Mouse (Mus musculus): ENCODE results near the gene Coro2b. TPM values are rescaled to one million over a fixed set of nuclear protein-coding genes. Genes with fewer than 3 reads are reported as not detected.

Gene Coro2b
- polyA plus RNA-seq, 1 experiment from 2014 or later: 3.7 TPM

DNA sequence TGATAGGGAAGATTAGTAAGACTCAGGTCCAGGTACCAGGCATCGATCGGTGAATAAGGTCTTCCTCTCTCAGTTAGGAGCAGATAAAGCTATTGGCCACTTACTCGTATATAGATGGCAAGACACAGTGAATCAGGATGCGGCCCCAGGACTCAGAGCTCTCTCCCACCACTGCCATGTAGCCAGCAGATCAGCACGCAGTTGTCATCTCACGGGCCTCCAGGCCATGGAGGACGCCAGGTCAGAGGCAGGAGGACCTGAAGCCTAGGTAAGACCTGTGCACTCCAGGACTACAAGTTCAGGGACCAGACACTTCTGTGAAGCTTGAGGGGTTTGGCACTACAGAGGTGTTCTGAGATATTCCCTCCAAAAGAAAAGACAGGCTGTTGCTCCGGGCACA, 21.2 kb upstream of the Coro2b start:
- Histone ChIP-seq H3K27me3 (ENCODE audit: control insufficient read depth, insufficient read depth, low read length) (no peaks in the 10 kb centered on the region), H3K4me2 (no peak overlapping the region), H3K4me3 (ENCODE audit: low read depth, low read length) (no peak overlapping the region), H3K4me1 (ENCODE audit: control insufficient read depth, insufficient read depth, low read length) (peaks cover 7% of the 10 kb centered on the region), H3K36me3 (ENCODE audit: control insufficient read depth, insufficient read depth, low read length) (no peaks in the 10 kb centered on the region), H3K9ac (ENCODE audit: low read depth, low read length) (no peak overlapping the region), H3K9me3 (replicated peaks; ENCODE audit: control insufficient read depth, low read length) (no peaks in the 10 kb centered on the region), H3K27ac (ENCODE audit: low read depth, low read length) (no peak overlapping the region)
- 80% methylated on average over 8 of the region's 8 CpGs for WGBS (ENCODE audit: insufficient replicate concordance)
- ATAC-seq (replicated peaks; ENCODE audit: insufficient number of reproducible peaks, low FRiP score, low TSS enrichment): no peak

DNA sequence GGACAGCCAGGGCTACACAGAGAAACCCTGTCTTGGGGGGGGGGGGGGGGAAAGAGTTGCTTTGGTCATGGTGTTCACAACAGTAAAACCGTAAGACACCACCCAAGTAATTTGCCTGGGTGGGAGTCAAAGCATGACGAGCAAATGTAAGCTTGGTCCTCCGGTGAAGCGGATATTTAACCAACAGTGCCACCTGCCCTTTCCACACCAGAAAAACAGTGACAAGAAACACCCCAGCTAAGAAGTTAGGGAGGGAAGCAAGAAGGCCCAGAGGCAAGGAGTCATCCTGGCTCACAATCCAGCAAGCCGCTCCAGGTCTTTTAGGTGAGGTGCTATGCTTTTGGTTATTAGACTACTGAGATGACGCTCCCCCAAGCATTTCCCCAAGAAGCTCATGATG, 19.9 kb upstream of the Coro2b start:
- Histone ChIP-seq H3K4me2 (no peak overlapping the region), H3K9me3 (replicated peaks; ENCODE audit: control insufficient read depth, low read length) (no peaks in the 10 kb centered on the region), H3K9ac (ENCODE audit: low read depth, low read length) (no peak overlapping the region), H3K36me3 (ENCODE audit: control insufficient read depth, insufficient read depth, low read length) (no peaks in the 10 kb centered on the region), H3K4me1 (ENCODE audit: control insufficient read depth, insufficient read depth, low read length) (peaks cover 7% of the 10 kb centered on the region), H3K4me3 (ENCODE audit: low read depth, low read length) (no peak overlapping the region), H3K27me3 (ENCODE audit: control insufficient read depth, insufficient read depth, low read length) (no peaks in the 10 kb centered on the region), H3K27ac (ENCODE audit: low read depth, low read length) (no peak overlapping the region)
- no peak for ATAC-seq (replicated peaks; ENCODE audit: insufficient number of reproducible peaks, low FRiP score, low TSS enrichment)
- 88% methylated on average over 6 of the region's 6 CpGs for WGBS (ENCODE audit: insufficient replicate concordance)

DNA sequence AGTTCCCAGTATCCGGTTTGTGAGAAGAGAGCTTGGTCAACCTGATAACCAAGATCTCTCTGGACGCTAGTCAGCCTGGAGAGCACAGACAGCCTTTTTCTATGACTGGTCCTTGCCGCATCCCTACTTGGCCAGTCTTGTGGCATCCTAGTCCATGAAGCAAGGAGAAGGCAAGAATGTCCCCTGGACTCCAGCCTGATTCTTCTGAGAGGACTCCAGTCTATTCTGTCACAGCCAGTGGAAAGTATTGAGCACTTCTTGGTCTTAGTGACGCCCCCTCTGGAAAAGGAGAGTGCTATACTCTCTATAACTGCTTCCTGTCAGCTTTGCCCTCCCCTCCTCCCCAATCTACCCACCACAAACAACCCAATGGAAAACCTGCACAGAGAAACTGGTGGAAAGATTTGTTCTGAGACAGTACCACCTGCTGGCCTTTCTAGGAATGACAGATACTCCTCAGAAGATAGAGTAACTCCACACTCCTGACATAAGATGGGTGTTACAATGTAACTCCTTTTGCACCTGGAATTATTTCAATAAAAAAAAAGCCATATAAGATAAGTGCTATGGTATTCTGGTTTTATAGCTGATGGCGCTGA, 18.5 kb upstream of the Coro2b start:
- no peak overlapping the region for H3K4me3 ChIP-seq (ENCODE audit: low read depth, low read length)
- H3K27me3 ChIP-seq (ENCODE audit: control insufficient read depth, insufficient read depth, low read length): no peaks in the 10 kb centered on the region
- no peak overlapping the region for H3K4me2 ChIP-seq
- no peak for ATAC-seq (replicated peaks; ENCODE audit: insufficient number of reproducible peaks, low FRiP score, low TSS enrichment)
- no peak overlapping the region for H3K27ac ChIP-seq (ENCODE audit: low read depth, low read length)
- H3K36me3 ChIP-seq (ENCODE audit: control insufficient read depth, insufficient read depth, low read length): no peaks in the 10 kb centered on the region
- H3K9ac ChIP-seq (ENCODE audit: low read depth, low read length): no peak overlapping the region
- H3K4me1 ChIP-seq (ENCODE audit: control insufficient read depth, insufficient read depth, low read length): peaks cover 7% of the 10 kb centered on the region
- 58% methylated on average over 5 of the region's 5 CpGs for WGBS (ENCODE audit: insufficient replicate concordance)
- no peaks in the 10 kb centered on the region for H3K9me3 ChIP-seq (replicated peaks; ENCODE audit: control insufficient read depth, low read length)

DNA sequence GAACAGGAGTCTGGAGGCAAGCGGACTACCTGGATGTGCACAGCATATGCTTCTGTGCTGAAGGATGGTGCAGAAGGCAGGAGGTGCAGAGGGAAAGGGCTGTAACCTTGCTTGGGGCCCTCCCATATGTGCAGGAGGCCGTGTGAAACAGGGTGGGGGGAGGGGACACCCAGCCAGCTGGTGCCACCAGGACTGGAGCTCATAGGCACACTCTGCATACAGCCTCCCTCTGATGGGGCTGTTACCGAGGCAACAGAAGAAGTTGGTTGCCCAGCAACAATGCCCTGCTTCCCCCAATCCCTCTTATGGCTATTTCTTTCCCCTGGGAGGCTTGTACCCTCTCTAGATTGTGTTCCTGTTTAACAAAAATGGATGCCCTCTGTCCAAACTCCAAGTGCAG, 17.8 kb upstream of the Coro2b start:
- H3K27ac ChIP-seq (ENCODE audit: low read depth, low read length): no peak overlapping the region
- no peaks in the 10 kb centered on the region for H3K27me3 ChIP-seq (ENCODE audit: control insufficient read depth, insufficient read depth, low read length)
- H3K36me3 ChIP-seq (ENCODE audit: control insufficient read depth, insufficient read depth, low read length): no peaks in the 10 kb centered on the region
- H3K9me3 ChIP-seq (replicated peaks; ENCODE audit: control insufficient read depth, low read length): no peaks in the 10 kb centered on the region
- WGBS (ENCODE audit: insufficient replicate concordance): 59% methylated on average over 3 of the region's 3 CpGs
- H3K4me1 ChIP-seq (ENCODE audit: control insufficient read depth, insufficient read depth, low read length): peaks cover 7% of the 10 kb centered on the region
- H3K9ac ChIP-seq (ENCODE audit: low read depth, low read length): no peak overlapping the region
- no peak overlapping the region for H3K4me3 ChIP-seq (ENCODE audit: low read depth, low read length)
- no peak overlapping the region for H3K4me2 ChIP-seq
- no peak for ATAC-seq (replicated peaks; ENCODE audit: insufficient number of reproducible peaks, low FRiP score, low TSS enrichment)

DNA sequence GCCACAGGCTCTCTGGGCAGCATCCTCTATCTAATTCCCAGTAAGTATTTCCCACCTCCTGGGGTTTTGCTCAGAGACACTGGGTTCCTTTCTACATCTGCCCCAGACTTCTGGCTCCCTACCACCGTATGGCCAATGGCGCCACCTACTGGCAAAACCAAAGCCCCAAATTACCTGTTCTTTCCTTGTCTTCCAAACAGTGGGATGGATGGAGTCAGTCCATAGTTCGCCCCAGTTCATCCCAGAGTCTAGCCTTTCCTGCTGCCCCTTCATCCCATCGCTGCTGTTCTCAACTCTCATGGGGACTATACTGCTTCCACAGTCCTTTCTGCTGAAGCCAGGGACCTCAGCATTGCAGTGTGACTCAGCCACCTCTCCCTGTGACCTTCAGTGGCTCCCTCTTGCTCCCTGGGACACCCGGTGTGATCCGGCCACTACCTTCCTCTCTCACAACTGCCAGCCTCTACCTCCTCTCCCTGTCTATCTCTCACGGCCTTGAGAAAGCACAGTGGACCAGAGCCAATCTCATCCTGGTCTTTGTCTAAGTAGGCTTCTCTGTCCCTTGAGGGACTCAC, 16.6 kb upstream of the Coro2b start:
- no peaks in the 10 kb centered on the region for H3K36me3 ChIP-seq (ENCODE audit: control insufficient read depth, insufficient read depth, low read length)
- no peaks in the 10 kb centered on the region for H3K27me3 ChIP-seq (ENCODE audit: control insufficient read depth, insufficient read depth, low read length)
- no peak overlapping the region for H3K9ac ChIP-seq (ENCODE audit: low read depth, low read length)
- no peak for ATAC-seq (replicated peaks; ENCODE audit: insufficient number of reproducible peaks, low FRiP score, low TSS enrichment)
- H3K4me2 ChIP-seq: no peak overlapping the region
- no peak overlapping the region for H3K4me3 ChIP-seq (ENCODE audit: low read depth, low read length)
- 28% methylated on average over 7 of the region's 7 CpGs for WGBS (ENCODE audit: insufficient replicate concordance)
- H3K9me3 ChIP-seq (replicated peaks; ENCODE audit: control insufficient read depth, low read length): no peaks in the 10 kb centered on the region
- H3K4me1 ChIP-seq (ENCODE audit: control insufficient read depth, insufficient read depth, low read length): peaks cover 7% of the 10 kb centered on the region
- no peak overlapping the region for H3K27ac ChIP-seq (ENCODE audit: low read depth, low read length)

DNA sequence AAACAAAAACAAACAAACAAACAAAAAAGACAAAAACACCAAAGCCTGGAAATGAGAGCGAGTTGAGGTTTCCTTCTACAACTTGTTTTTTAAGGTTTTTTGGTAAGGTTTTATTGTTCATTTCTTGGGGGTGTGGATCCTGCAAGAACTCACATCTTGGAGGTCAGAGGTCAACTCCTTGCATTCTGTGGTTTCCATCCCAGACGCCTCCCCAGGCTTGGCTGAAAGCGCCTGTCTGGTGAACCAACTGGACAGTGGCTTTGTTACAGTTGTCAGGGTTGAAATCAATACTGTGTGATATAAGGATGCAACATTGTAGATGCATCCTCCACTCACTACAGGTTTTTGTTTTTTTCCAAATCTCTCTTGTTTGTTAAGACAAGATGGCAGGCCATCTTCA, 14.7 kb upstream of the Coro2b start:
- Histone ChIP-seq H3K27ac (ENCODE audit: low read depth, low read length) (no peak overlapping the region), H3K27me3 (ENCODE audit: control insufficient read depth, insufficient read depth, low read length) (no peaks in the 10 kb centered on the region), H3K4me2 (no peak overlapping the region), H3K4me1 (ENCODE audit: control insufficient read depth, insufficient read depth, low read length) (no peaks in the 10 kb centered on the region), H3K36me3 (ENCODE audit: control insufficient read depth, insufficient read depth, low read length) (no peaks in the 10 kb centered on the region), H3K9ac (ENCODE audit: low read depth, low read length) (no peak overlapping the region), H3K9me3 (replicated peaks; ENCODE audit: control insufficient read depth, low read length) (no peaks in the 10 kb centered on the region), H3K4me3 (ENCODE audit: low read depth, low read length) (no peak overlapping the region)
- 77% methylated on average over 3 of the region's 3 CpGs for WGBS (ENCODE audit: insufficient replicate concordance)
- ATAC-seq (replicated peaks; ENCODE audit: insufficient number of reproducible peaks, low FRiP score, low TSS enrichment): no peak

DNA sequence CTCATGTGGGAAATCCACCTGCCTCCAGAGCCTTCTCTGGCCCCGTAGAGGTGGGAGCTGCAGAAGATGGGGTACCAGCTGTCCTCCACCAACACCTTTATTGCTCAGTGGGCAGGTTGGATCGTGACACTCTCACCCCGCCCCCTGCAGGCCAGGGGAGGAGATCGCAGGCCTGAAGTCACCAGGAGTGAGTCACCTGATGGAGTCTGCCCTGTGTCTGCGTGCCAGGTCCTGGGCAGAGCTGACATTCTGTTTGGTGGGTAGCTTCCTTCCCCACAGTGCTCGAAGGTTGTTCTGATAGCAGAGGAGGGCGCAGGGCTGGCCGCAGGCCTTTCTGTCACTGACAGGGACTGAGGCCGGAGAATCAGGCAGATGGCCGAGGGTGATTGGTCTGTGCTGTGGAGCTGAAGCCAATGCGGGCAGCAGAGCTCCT, 13.8 kb upstream of the Coro2b start:
- Histone ChIP-seq H3K4me3 (ENCODE audit: low read depth, low read length) (no peak overlapping the region), H3K36me3 (ENCODE audit: control insufficient read depth, insufficient read depth, low read length) (no peaks in the 10 kb centered on the region), H3K9ac (ENCODE audit: low read depth, low read length) (no peak overlapping the region), H3K4me1 (ENCODE audit: control insufficient read depth, insufficient read depth, low read length) (no peaks in the 10 kb centered on the region), H3K4me2 (no peak overlapping the region), H3K27ac (ENCODE audit: low read depth, low read length) (no peak overlapping the region), H3K27me3 (ENCODE audit: control insufficient read depth, insufficient read depth, low read length) (no peaks in the 10 kb centered on the region), H3K9me3 (replicated peaks; ENCODE audit: control insufficient read depth, low read length) (no peaks in the 10 kb centered on the region)
- 44% methylated on average over 11 of the region's 11 CpGs for WGBS (ENCODE audit: insufficient replicate concordance)
- ATAC-seq (replicated peaks; ENCODE audit: insufficient number of reproducible peaks, low FRiP score, low TSS enrichment): 0 out of 2 replicates have a peak, but pooled peaks have one; percentile 37

DNA sequence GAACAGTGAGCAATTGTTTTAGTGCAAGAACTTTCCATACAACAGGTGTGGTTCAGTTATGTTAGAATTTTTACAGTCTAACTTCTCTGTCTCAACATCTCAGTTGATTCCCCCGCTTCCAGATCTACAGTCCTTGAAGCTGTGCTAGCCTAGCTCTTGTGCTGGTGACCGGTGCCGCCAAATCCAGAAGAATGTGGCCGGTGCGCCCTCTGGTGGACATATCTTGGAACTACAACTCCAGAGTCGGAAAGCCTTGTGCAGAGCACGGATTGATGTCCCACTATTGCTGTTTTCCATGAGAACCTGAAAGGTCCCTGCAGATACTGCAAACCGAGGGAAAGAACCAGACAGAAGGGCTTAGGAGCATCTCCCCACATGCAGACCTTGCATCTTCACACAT, 13.0 kb upstream of the Coro2b start:
- no peaks in the 10 kb centered on the region for H3K36me3 ChIP-seq (ENCODE audit: control insufficient read depth, insufficient read depth, low read length)
- no peaks in the 10 kb centered on the region for H3K27me3 ChIP-seq (ENCODE audit: control insufficient read depth, insufficient read depth, low read length)
- H3K4me3 ChIP-seq (ENCODE audit: low read depth, low read length): no peak overlapping the region
- no peak overlapping the region for H3K9ac ChIP-seq (ENCODE audit: low read depth, low read length)
- ATAC-seq (replicated peaks; ENCODE audit: insufficient number of reproducible peaks, low FRiP score, low TSS enrichment): 0 out of 2 replicates have a peak, but pooled peaks have one; percentile 44
- H3K4me1 ChIP-seq (ENCODE audit: control insufficient read depth, insufficient read depth, low read length): no peaks in the 10 kb centered on the region
- WGBS (ENCODE audit: insufficient replicate concordance): 3% methylated on average over 8 of the region's 8 CpGs
- H3K9me3 ChIP-seq (replicated peaks; ENCODE audit: control insufficient read depth, low read length): no peaks in the 10 kb centered on the region
- no peak overlapping the region for H3K27ac ChIP-seq (ENCODE audit: low read depth, low read length)
- H3K4me2 ChIP-seq: no peak overlapping the region

DNA sequence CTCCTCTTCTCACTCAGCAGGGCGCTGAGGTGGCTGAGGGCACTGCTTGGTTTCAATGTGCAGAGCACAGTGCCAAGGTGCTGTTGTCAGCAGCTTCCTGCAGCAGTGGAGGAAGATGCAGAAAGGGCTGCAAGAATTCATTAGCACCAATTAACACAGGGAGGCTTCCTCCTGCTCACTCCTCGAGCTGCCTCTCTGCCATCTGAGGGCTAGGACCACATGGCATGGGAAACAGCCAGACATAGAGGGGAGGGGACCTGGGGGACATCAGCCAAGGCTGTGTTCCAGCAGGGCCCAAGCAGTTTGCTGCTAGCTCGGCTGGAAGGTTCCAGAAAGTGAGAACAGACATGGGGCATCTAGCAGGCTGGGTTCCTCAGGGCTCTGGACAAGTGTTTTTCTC, 10.6 kb upstream of the Coro2b start:
- 48% methylated on average over 3 of the region's 3 CpGs for WGBS (ENCODE audit: insufficient replicate concordance)
- H3K36me3 ChIP-seq (ENCODE audit: control insufficient read depth, insufficient read depth, low read length): no peaks in the 10 kb centered on the region
- ATAC-seq (replicated peaks; ENCODE audit: insufficient number of reproducible peaks, low FRiP score, low TSS enrichment): no peak
- H3K27ac ChIP-seq (ENCODE audit: low read depth, low read length): no peak overlapping the region
- H3K9ac ChIP-seq (ENCODE audit: low read depth, low read length): no peak overlapping the region
- H3K4me2 ChIP-seq: no peak overlapping the region
- H3K9me3 ChIP-seq (replicated peaks; ENCODE audit: control insufficient read depth, low read length): no peaks in the 10 kb centered on the region
- H3K27me3 ChIP-seq (ENCODE audit: control insufficient read depth, insufficient read depth, low read length): 0 out of 2 replicates have a peak, but pooled peaks cover 3% of the 10 kb centered on the region
- H3K4me1 ChIP-seq (ENCODE audit: control insufficient read depth, insufficient read depth, low read length): no peaks in the 10 kb centered on the region
- H3K4me3 ChIP-seq (ENCODE audit: low read depth, low read length): no peak overlapping the region

All from heart, embryonic 11.5 days (tissue).